Comparison of ENCODE assay signal across 15 mouse cellular contexts in genomic region chr10:86836784-86837183, GRCm38 (mm10).
"Had no signal": no experiment of that assay in that cellular context is flagged by ENCODE, and none has a peak within 500 bp of the region (broad histone marks: within the 10 kb centered on the region; RNA-seq: fewer than 3 reads in every experiment).

No protein-coding gene starts in this region.

- H3K4me1 ChIP-seq: liver, embryonic 13.5 days; midbrain, embryonic 12.5 days; neural tube, embryonic 13.5 days; stomach, embryonic 15.5 days had no signal

- ATAC-seq: liver, postnatal 0 days; midbrain, embryonic 16.5 days had no signal

- H3K27ac ChIP-seq: limb, embryonic 12.5 days; liver, embryonic 13.5 days; midbrain, embryonic 12.5 days; neural tube, embryonic 13.5 days; stomach, embryonic 15.5 days had no signal

- H3K4me2 ChIP-seq: limb, embryonic 12.5 days; liver, embryonic 13.5 days; midbrain, embryonic 12.5 days; neural tube, embryonic 13.5 days; stomach, embryonic 15.5 days had no signal

- H3K27me3 ChIP-seq: liver, embryonic 13.5 days; midbrain, embryonic 12.5 days; neural tube, embryonic 13.5 days; stomach, embryonic 15.5 days had no signal

- H3K9me3 ChIP-seq: limb, embryonic 12.5 days; liver, embryonic 13.5 days; midbrain, embryonic 12.5 days; neural tube, embryonic 13.5 days; stomach, embryonic 15.5 days had no signal

- H3K9ac ChIP-seq: limb, embryonic 12.5 days; liver, embryonic 13.5 days; liver, postnatal 0 days; midbrain, embryonic 12.5 days; neural tube, embryonic 13.5 days; stomach, embryonic 15.5 days had no signal

- H3K4me3 ChIP-seq: limb, embryonic 12.5 days; liver, embryonic 13.5 days; midbrain, embryonic 12.5 days; neural tube, embryonic 13.5 days; stomach, embryonic 15.5 days had no signal

- DNase-seq: kidney, adult 11 months; kidney, adult 9 months; kidney, postnatal 10 days; liver; liver, embryonic 13.5 days; liver, postnatal 0 days; retina, postnatal 1 day; right cerebral cortex, postnatal 4 days; spleen, adult 18-20 months; thymus, postnatal 36 days had no signal

- H3K36me3 ChIP-seq: limb, embryonic 12.5 days; midbrain, embryonic 12.5 days; stomach, embryonic 15.5 days had no signal
